Mouse (Mus musculus) frontal cortex, postnatal 25 days (tissue): ENCODE measurements around the gene Pik3ca.
"Not testable (repeated sequence)": the region's sequence is repeated elsewhere in the genome, so short reads cannot be mapped to it uniquely, and the experiment has no call there.

Experiments
- DNase-seq, 2 experiments: peaks; one replicate each; pipeline ENCODE4 v3.0.0; 2022; ENCODE audit warnings: low spot score in 2 of 2

Gene Pik3ca

GRCm38 (mm10) chr3:32401591-32401990 is 4.1 kb downstream of the Pik3ca start:
- DNase-seq: no peak

- DNase-seq: no peak
Measured at GRCm38 (mm10) chr3:32402990-32403885, 5.8 kb downstream of the Pik3ca start.

DNA sequence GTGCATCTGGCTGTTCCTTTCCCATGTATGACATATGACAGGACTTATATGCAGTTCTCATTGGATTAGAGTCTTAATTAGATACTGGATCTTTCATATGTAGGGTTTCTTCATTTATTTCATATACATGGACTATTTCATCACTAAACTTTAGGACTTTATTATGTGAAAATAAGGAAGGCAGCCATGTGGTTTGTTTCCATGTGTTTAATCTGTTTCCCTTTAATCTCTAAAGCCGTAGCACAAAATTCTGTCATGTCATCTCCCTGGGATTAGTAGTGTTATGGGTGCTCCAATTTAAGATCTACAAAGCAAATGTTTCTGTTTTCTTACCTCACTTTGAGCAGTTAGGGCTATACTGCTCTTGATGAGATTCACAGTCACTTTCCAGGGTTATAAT is 8.2 kb downstream of the Pik3ca start:
- DNase-seq: no peak

GRCm38 (mm10) chr3:32406804-32407203 is 9.3 kb downstream of the Pik3ca start:
- DNase-seq: no peak

GRCm38 (mm10) chr3:32408811-32409273 is 11.4 kb downstream of the Pik3ca start:
- DNase-seq: no peak

DNA sequence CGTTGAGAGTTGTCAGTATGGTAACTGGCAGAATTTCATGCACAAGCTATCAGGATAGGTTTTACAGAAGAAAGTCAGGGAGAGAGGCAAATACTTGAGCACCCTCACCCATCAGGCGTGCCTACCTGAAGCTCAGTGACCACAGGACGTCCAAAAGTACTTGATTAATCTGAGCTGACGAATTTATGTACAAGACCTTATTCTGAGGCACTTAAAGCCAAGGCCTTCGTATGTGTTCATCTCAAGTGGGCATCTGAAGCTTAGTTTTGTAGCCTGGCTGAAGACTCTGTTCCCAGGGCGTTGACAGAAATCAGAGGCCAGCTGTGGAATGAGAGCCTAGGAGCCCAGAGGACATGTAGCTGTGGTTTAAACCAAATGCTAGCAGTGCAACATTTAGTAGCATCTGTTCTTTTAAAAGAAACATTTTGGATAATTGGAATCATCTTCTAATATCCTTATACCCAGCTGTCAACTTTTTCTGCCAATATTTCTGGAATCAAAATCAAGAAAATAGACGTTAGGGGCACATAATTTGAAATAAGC is 15.1 kb downstream of the Pik3ca start:
- DNase-seq: no peak

- no peak for DNase-seq
Measured at GRCm38 (mm10) chr3:32414381-32414780, 16.9 kb downstream of the Pik3ca start.

GRCm38 (mm10) chr3:32415370-32416309 is 18.2 kb downstream of the Pik3ca start:
- DNase-seq: no peak

DNA sequence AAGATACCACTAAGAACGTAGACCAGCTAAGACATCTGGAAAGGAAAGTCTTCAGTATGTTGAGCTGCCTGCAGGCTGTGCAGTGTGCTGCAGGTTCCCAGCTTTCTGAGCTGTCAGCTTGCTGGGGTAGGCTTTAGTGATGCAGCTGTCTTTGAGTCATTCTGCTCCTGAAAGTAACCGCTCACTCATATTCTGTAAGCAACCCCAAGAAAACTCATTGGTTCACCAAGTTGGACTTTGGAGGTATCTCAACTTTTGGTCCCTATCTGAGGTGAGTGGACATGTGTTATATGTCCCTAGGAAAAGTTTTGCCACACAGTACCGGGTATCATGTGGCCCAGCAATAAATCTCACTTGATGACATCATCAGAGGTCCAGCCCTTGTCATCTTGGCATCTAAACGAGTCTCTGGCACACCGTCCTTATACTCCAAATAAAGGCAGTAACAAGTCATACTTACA is 20.3 kb downstream of the Pik3ca start:
- no peak for DNase-seq

DNA sequence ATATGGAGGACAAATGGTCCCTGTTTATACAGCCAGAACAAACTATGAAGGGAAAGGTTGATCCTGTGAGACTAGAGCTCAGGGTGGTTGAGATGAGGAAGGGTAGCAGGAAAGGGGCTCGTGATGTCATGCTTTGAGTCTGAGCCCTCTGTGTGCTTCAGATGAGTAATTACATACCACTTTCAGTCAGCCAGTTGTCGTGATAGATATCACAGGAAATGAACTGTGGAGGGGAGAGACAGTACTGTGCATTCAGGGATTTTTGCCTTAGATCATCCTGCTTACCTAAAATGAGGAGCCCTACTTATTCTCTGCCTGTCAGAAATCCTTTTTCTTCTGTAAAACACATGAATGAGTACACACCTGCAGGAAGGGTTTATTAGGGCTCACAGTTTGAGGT is 22.4 kb downstream of the Pik3ca start:
- no peak for DNase-seq

DNA sequence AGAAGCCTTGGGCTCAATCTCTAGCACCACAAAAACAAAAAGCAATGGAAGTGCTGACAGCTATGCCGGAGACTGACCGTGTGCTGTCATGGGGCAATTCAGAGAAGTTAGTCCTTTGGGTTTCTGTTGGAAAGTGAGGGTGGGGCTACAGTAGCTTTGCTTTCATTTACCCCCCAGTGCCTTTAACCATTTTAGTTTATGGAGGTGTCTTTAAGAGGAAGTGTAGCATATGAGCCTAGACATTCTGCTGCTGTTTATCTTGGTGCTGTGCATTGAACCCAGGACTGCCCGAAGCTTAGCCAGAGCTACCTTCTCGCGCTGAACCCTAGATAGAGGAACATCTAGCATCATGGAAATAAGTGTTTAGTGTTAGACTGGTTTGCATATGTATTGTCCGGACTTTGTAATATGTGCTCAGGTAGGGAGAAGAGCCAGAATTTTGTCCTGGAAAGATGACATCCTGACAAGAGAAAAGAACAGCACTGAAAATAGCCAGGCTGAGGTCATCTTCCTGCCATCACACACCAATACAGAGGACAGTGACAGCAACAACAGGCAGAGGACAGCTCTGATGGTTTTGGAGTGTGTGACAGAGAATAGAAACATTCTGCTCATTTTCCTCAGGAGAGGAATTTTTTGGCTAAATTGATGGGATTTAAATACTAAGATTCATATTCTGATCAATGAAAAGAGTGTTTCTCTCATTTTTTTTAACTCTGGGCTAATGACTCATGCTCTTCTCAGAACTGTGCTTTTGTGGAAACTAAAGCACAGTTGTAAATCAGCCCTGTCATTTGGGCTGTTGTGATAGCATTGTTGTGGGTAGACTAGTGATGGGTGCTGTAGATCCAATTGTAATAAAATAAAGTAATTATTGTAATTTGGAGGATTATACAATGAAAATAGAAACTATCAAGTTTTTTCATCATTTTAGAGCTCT is 23.9 kb downstream of the Pik3ca start:
- no peak for DNase-seq

DNA sequence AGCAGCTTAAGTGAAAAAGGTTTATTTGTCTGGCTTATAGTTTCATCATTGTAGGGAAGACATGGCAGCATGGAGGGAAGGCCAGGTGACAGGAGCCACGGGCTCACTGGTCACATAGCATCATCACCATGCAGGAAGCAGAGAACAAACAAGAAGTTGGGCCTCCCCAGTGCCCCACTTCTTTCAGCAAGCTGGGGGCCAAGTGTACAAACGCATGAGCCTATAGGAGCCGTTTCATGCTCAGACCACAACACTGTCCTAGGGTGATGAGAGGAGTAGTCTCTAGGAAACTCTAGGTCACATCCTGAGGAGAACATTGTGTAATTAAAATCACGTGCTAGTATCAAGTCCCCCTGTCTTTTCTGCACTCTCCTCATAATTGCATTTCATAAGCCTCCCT is 30.2 kb downstream of the Pik3ca start:
- DNase-seq: no peak

DNA sequence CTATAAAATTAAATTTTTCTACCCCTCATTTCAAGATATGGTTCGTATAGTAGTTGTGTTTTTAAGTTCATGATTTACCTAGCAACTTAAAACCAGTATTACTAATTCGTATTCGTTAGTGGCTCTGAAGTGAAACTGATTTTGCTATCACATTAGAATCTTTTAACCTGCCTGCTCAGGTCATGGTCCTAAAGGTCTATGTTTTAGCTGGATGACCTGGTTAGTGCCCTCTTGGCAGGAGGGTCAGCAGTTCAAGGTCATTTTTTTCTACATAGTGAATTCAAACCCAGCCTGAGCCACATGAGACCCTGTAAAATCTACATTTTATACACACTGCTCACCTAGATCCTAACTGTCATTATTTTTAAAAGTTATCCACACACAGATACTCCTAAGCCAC is 30.9 kb downstream of the Pik3ca start:
- DNase-seq: no peak

GRCm38 (mm10) chr3:32428921-32429320 is 31.4 kb downstream of the Pik3ca start:
- DNase-seq: no peak

DNA sequence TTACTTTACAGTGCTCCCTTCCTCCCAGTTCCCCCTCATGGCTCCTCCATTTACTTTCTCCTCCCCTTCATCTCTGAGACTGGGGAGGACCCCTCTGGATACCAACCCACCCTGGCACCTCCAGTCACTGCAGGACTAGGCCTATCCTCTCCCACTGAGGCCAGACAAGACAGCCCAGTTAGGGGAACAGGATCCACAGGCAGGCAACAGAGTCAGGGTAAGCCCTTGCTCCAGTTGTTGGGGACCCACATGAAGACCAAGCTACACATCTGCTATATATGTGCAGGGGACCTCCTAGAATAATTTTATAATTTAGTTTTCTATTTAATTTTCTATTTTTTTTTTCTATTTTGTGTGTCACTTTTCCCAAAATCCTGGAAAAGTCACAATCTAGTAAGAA is 31.9 kb downstream of the Pik3ca start:
- not testable (repeated sequence) for DNase-seq

GRCm38 (mm10) chr3:32430394-32430793 is 32.9 kb downstream of the Pik3ca start:
- no peak for DNase-seq

- DNase-seq: no peak
Measured at GRCm38 (mm10) chr3:32434016-32434415, 36.5 kb downstream of the Pik3ca start.

DNA sequence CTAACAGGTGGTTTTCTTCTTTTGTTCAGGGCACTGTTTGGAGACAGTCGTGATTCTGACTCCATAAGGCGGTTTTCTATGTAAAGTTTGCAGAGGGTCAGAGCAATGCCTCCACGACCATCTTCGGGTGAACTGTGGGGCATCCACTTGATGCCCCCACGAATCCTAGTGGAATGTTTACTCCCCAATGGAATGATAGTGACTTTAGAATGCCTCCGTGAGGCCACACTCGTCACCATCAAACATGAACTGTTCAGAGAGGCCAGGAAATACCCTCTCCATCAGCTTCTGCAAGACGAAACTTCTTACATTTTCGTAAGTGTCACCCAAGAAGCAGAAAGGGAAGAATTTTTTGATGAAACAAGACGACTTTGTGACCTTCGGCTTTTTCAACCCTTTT is 38.6 kb downstream of the Pik3ca start:
- DNase-seq: no peak

- no peak for DNase-seq
Measured at GRCm38 (mm10) chr3:32437297-32437696, 39.8 kb downstream of the Pik3ca start.

GRCm38 (mm10) chr3:32437820-32438219 is 40.3 kb downstream of the Pik3ca start:
- no peak for DNase-seq

DNA sequence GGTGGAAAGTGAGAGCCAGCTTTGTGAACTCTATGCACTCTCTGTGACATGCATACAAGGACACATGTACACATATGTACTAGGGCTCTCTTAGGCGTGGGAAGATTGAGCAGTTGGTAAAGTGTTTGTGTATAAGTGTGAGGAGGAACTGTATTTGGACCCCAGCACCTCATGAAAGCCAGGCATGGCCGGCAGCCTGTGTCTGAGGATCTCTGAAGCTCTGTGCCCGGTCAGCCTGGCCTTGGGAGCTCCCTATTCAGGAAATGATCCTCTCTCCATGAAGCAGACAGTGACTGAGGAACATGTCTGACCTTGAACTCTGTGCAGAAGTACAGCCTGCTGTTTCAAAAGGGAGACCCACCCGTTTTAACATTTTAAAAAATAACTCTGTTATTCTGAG is 41.2 kb downstream of the Pik3ca start:
- no peak for DNase-seq
